Mouse (Mus musculus) forebrain, postnatal 0 days (tissue): ENCODE data around the gene Arrdc5. TPM values are rescaled to one million over a fixed set of nuclear protein-coding genes. Genes with fewer than 3 reads are reported as not detected.
A peak's percentile ranks its signal among the peaks of the same experiment; 100 is the strongest.

ENCODE experiments used
- ATAC-seq: fragments of 200-750 bp; cut with Nextera tagmentation; 2 replicates; pipeline ENCODE4 v1.8.0; 2017; ENCODE audit warnings: mild to moderate bottlenecking, moderate library complexity
- DNase-seq: peaks from one replicate; pipeline ENCODE4 v3.0.0-alpha.2; 2015
- H3K27ac ChIP-seq: fragments of 300-500 bp; sonication (generic); 2 replicates; pipeline ENCODE4 v1.5.1; 2014; ENCODE audit warnings: low read depth, mild to moderate bottlenecking, antibody characterized with exemption, low read length, moderate library complexity, mixed read lengths
- H3K27me3 ChIP-seq: fragments of 300-500 bp; sonication (generic); 2 replicates; pipeline ENCODE4 v1.6.1; 2014; ENCODE audit warnings: mild to moderate bottlenecking, low read length, mixed read lengths; ENCODE audit not compliant: insufficient read depth
- H3K36me3 ChIP-seq: fragments of 300-500 bp; sonication (generic); 2 replicates; pipeline ENCODE4 v1.6.1; 2014; ENCODE audit warnings: mild to moderate bottlenecking, moderate library complexity; ENCODE audit not compliant: insufficient read depth
- H3K4me1 ChIP-seq: fragments of 300-500 bp; sonication (generic); 2 replicates; pipeline ENCODE4 v1.6.1; 2014; ENCODE audit warnings: antibody characterized with exemption; ENCODE audit not compliant: insufficient read depth
- H3K4me2 ChIP-seq: fragments of 300-500 bp; sonication (generic); 2 replicates; pipeline ENCODE4 v1.6.1; 2014; ENCODE audit warnings: low read depth, mild to moderate bottlenecking, moderate library complexity
- H3K4me3 ChIP-seq: fragments of 300-500 bp; sonication (generic); 2 replicates; pipeline ENCODE4 v1.5.1; 2014; ENCODE audit warnings: low read depth, low read length, mixed read lengths
- H3K9ac ChIP-seq: fragments of 300-500 bp; sonication (generic); 2 replicates; pipeline ENCODE4 v1.6.1; 2014; ENCODE audit warnings: mild to moderate bottlenecking
- H3K9me3 ChIP-seq: fragments of 300-500 bp; sonication (generic); 2 replicates; pipeline ENCODE4 v1.6.1; 2016; ENCODE audit warnings: low read length
- CTCF ChIP-seq: sonication (generic); IDR thresholded peaks from 2 replicates; pipeline ENCODE4 v1.5.1; 2016; ENCODE audit warnings: antibody characterized with exemption, control low read depth, low read depth
- WGBS: fragments of 180-500 bp; shearing (Covaris S2); extraction: QIAGEN DNeasy Blood & Tissue Kit; methylation state at CpG from one replicate; pipeline ENCODE4 v1.1.7; 2014; 5-methylcytosine and 5-hydroxymethylcytosine counted together
- polyA plus RNA-seq: library from polyadenylated mRNA; unstranded; fragments of >200 nt; fragmentation: Nextera tagmentation; extraction: Ambion mirVana; gene quantifications from 2 replicates; pipeline ENCODE4 v1.2.1, GENCODE M21; 2015
- total RNA-seq: library from RNA; depleted of rRNA; stranded (reverse); fragments of >200 nt; gene quantifications from 2 replicates; pipeline ENCODE4 v1.2.3, GENCODE M21; 2014

The Arrdc5 gene
- total and polyA plus RNA-seq, 2 experiments from 2014 or later = not detected

GRCm38 (mm10) chr17:56324419-56324818 lies 24.3 kb upstream of the Arrdc5 start:
- no peak overlapping the region for H3K9ac ChIP-seq
- TF ChIP-seq CTCF = no peak
- no peaks in the 10 kb centered on the region for H3K27me3 ChIP-seq
- no peak for ATAC-seq
- peaks cover 16% of the 10 kb centered on the region for H3K4me1 ChIP-seq
- H3K4me3 ChIP-seq = no peak overlapping the region
- H3K27ac ChIP-seq = no peak overlapping the region
- H3K9me3 ChIP-seq = no peaks in the 10 kb centered on the region
- 58% methylated on average over 3 of the region's 3 CpGs for WGBS
- peak; percentile 3 for DNase-seq
- H3K36me3 ChIP-seq = no peaks in the 10 kb centered on the region
- H3K4me2 ChIP-seq = no peak overlapping the region

- H3K4me2 ChIP-seq = no peak overlapping the region
- no peak overlapping the region for H3K4me3 ChIP-seq
- WGBS = 86% methylated on average over 15 of the region's 15 CpGs
- no peak overlapping the region for H3K27ac ChIP-seq
- no peaks in the 10 kb centered on the region for H3K27me3 ChIP-seq
- TF ChIP-seq CTCF = no peak
- H3K4me1 ChIP-seq = no peaks in the 10 kb centered on the region
- no peak overlapping the region for H3K9ac ChIP-seq
- H3K9me3 ChIP-seq = no peaks in the 10 kb centered on the region
- DNase-seq (no peak), ATAC-seq (no peak)
- no peaks in the 10 kb centered on the region for H3K36me3 ChIP-seq
These were observed 9.3 kb upstream of the Arrdc5 start for GRCm38 (mm10) chr17:56309191-56309945.

GRCm38 (mm10) chr17:56308088-56308487 lies 8.0 kb upstream of the Arrdc5 start:
- ATAC-seq = no peak
- no peak overlapping the region for H3K9ac ChIP-seq
- 85% methylated on average over 6 of the region's 6 CpGs for WGBS

GRCm38 (mm10) chr17:56305826-56306225 lies 5.7 kb upstream of the Arrdc5 start:
- no peak overlapping the region for H3K27ac ChIP-seq
- H3K4me1 ChIP-seq = peaks cover 7% of the 10 kb centered on the region; the same call in 1 of the 2 replicates
- ATAC-seq = no peak
- DNase-seq = no peak
- no peak overlapping the region for H3K4me3 ChIP-seq
- H3K36me3 ChIP-seq = no peaks in the 10 kb centered on the region
- no peaks in the 10 kb centered on the region for H3K9me3 ChIP-seq
- 51% methylated on average over 8 of the region's 8 CpGs for WGBS
- no peaks in the 10 kb centered on the region for H3K27me3 ChIP-seq
- H3K9ac ChIP-seq = no peak overlapping the region
- TF ChIP-seq CTCF = peak; percentile 32
- H3K4me2 ChIP-seq = no peak overlapping the region

More at GRCm38 (mm10) chr17:56308088-56308487, 8.0 kb upstream of the Arrdc5 start:
- Histone ChIP-seq H3K27ac (no peak overlapping the region), H3K9me3 (no peaks in the 10 kb centered on the region), H3K4me3 (no peak overlapping the region), H3K4me1 (peaks cover 6% of the 10 kb centered on the region; the same call in 1 of the 2 replicates), H3K27me3 (no peaks in the 10 kb centered on the region), H3K4me2 (no peak overlapping the region), H3K36me3 (no peaks in the 10 kb centered on the region)
- TF ChIP-seq CTCF = no peak
- DNase-seq = no peak

- no peak for ATAC-seq
These were observed 5.1 kb upstream of the Arrdc5 start for GRCm38 (mm10) chr17:56305156-56305555.

GRCm38 (mm10) chr17:56304718-56305117 lies 4.6 kb upstream of the Arrdc5 start:
- H3K27ac ChIP-seq = no peak overlapping the region
- H3K4me3 ChIP-seq = peak overlapping the region; percentile 56
- peaks cover 7% of the 10 kb centered on the region; the same call in 1 of the 2 replicates for H3K4me1 ChIP-seq
- no peak overlapping the region; the same call in 1 of the 2 replicates for H3K9ac ChIP-seq
- 11% methylated on average over 11 of the region's 11 CpGs for WGBS
- no peaks in the 10 kb centered on the region for H3K36me3 ChIP-seq
- H3K27me3 ChIP-seq = no peaks in the 10 kb centered on the region
- TF ChIP-seq CTCF = no peak
- H3K9me3 ChIP-seq = no peaks in the 10 kb centered on the region
- peak overlapping the region; percentile 68 for H3K4me2 ChIP-seq
- no peak for DNase-seq
- no peak for ATAC-seq

More at GRCm38 (mm10) chr17:56305156-56305555, 5.1 kb upstream of the Arrdc5 start:
- WGBS = 27% methylated on average over 9 of the region's 9 CpGs
- Histone ChIP-seq H3K27ac (no peak overlapping the region), H3K9ac (no peak overlapping the region), H3K36me3 (no peaks in the 10 kb centered on the region), H3K9me3 (no peaks in the 10 kb centered on the region), H3K4me1 (peaks cover 7% of the 10 kb centered on the region; the same call in 1 of the 2 replicates), H3K4me2 (0 out of 2 replicates have a peak overlapping the region, but pooled peaks have one; percentile 68), H3K4me3 (no peak overlapping the region), H3K27me3 (no peaks in the 10 kb centered on the region)
- DNase-seq = no peak
- TF ChIP-seq CTCF = no peak

GRCm38 (mm10) chr17:56303847-56304586 lies 3.9 kb upstream of the Arrdc5 start:
- H3K4me1 ChIP-seq = peaks cover 7% of the 10 kb centered on the region; the same call in 1 of the 2 replicates
- H3K36me3 ChIP-seq = no peaks in the 10 kb centered on the region
- peak; percentile 95 for DNase-seq
- H3K27ac ChIP-seq = no peak overlapping the region
- peak overlapping the region; percentile 56 for H3K4me3 ChIP-seq
- no peaks in the 10 kb centered on the region for H3K9me3 ChIP-seq
- peak; percentile 99 for ATAC-seq
- peak overlapping the region; percentile 68 for H3K4me2 ChIP-seq
- 3% methylated on average over 68 of the region's 68 CpGs for WGBS
- no peaks in the 10 kb centered on the region for H3K27me3 ChIP-seq
- TF ChIP-seq CTCF = no peak
- H3K9ac ChIP-seq = peak overlapping the region; percentile 29
